Mouse (Mus musculus) neural tube, embryonic 15.5 days (tissue): ENCODE results near the gene Ttll1. TPM values are rescaled to one million over a fixed set of nuclear protein-coding genes. Genes with fewer than 3 reads are reported as not detected.

ENCODE experiments used
- ATAC-seq: fragments of 200-750 bp; cut with Nextera tagmentation; 2 replicates; pipeline ENCODE4 v1.8.0; 2017; ENCODE audit warnings: mild to moderate bottlenecking, moderate TSS enrichment, moderate library complexity; ENCODE audit not compliant: low FRiP score
- H3K27ac ChIP-seq: fragments of 300-500 bp; sonication (generic); replicated peaks from 2 replicates; pipeline ENCODE4 v1.5.1; 2015; ENCODE audit warnings: mild to moderate bottlenecking, inconsistent platforms
- H3K27me3 ChIP-seq: fragments of 300-500 bp; sonication (generic); replicated peaks from 2 replicates; pipeline ENCODE4 v1.6.1; 2015; ENCODE audit warnings: inconsistent platforms
- H3K36me3 ChIP-seq: fragments of 300-500 bp; sonication (generic); 2 replicates; pipeline ENCODE4 v1.6.1; 2015; ENCODE audit warnings: inconsistent platforms
- H3K4me1 ChIP-seq: fragments of 300-500 bp; sonication (generic); 2 replicates; pipeline ENCODE4 v1.6.1; 2015; ENCODE audit warnings: inconsistent platforms
- H3K4me2 ChIP-seq: fragments of 300-500 bp; sonication (generic); 2 replicates; pipeline ENCODE4 v1.6.1; 2015; ENCODE audit warnings: inconsistent platforms, mild to moderate bottlenecking, moderate library complexity
- H3K4me3 ChIP-seq: fragments of 300-500 bp; sonication (generic); replicated peaks from 2 replicates; pipeline ENCODE4 v1.5.1; 2015; ENCODE audit warnings: mild to moderate bottlenecking, inconsistent platforms
- H3K9ac ChIP-seq: fragments of 300-500 bp; sonication (generic); replicated peaks from 2 replicates; pipeline ENCODE4 v1.6.1; 2015; ENCODE audit warnings: mild to moderate bottlenecking, inconsistent platforms
- H3K9me3 ChIP-seq: fragments of 300-500 bp; sonication (generic); replicated peaks from 2 replicates; pipeline ENCODE4 v1.6.1; 2016; ENCODE audit warnings: inconsistent platforms
- WGBS: fragments of 180-500 bp; shearing (Covaris S2); methylation state at CpG from one replicate; pipeline ENCODE4 v1.1.7; 2015; ENCODE audit warnings: mixed read lengths; 5-methylcytosine and 5-hydroxymethylcytosine counted together
- microRNA-seq: library from miRNA; unstranded; fragments of <30 nt; microRNA quantifications from one replicate; pipeline ENCODE4, GENCODE M21; 2017
- polyA plus RNA-seq: library from polyadenylated mRNA; unstranded; fragments of >200 nt; fragmentation: Nextera tagmentation; extraction: Ambion mirVana; gene quantifications from 2 replicates; pipeline ENCODE4 v1.2.1, GENCODE M21; 2015

Gene Ttll1
- polyA plus RNA-seq, 1 experiment from 2014 or later: 112 TPM

GRCm38 (mm10) chr15:83447791-83448544, 62.7 kb downstream of the Ttll1 start:
- Histone ChIP-seq H3K4me2 (no peak overlapping the region), H3K27ac (no peak overlapping the region), H3K36me3 (no peaks in the 10 kb centered on the region), H3K4me1 (peaks cover 27% of the 10 kb centered on the region), H3K9me3 (no peaks in the 10 kb centered on the region), H3K4me3 (no peak overlapping the region), H3K9ac (no peak overlapping the region), H3K27me3 (no peaks in the 10 kb centered on the region)
- 59% methylated on average over 10 of the region's 10 CpGs for whole genome bisulfite sequencing
- ATAC-seq: no peak

DNA sequence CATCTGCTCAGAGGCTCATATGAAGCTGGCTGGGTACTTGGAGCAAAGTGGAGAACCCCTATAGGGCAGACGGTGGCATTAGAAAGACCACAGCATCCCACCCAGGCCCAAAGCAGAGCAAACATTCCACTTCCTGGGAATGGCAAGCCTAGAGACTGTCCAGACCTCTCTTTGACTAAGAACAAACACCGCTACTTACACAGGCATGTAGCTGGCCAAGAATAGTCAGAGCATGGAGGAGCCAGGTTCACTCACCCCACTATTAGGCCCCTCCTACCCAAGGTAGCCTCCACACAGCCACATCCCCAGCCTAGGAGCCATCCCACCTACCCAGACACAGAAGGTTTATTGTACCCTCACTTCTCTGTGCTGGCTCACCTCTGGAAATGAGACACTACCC, 64.8 kb downstream of the Ttll1 start:
- no peak for ATAC-seq
- H3K4me3 ChIP-seq: no peak overlapping the region
- H3K36me3 ChIP-seq: no peaks in the 10 kb centered on the region
- H3K9ac ChIP-seq: no peak overlapping the region
- no peak overlapping the region for H3K27ac ChIP-seq
- H3K9me3 ChIP-seq: no peaks in the 10 kb centered on the region
- 85% methylated on average over 2 of the region's 2 CpGs for WGBS
- no peak overlapping the region for H3K4me2 ChIP-seq
- H3K27me3 ChIP-seq: no peaks in the 10 kb centered on the region
- H3K4me1 ChIP-seq: peaks cover 18% of the 10 kb centered on the region

DNA sequence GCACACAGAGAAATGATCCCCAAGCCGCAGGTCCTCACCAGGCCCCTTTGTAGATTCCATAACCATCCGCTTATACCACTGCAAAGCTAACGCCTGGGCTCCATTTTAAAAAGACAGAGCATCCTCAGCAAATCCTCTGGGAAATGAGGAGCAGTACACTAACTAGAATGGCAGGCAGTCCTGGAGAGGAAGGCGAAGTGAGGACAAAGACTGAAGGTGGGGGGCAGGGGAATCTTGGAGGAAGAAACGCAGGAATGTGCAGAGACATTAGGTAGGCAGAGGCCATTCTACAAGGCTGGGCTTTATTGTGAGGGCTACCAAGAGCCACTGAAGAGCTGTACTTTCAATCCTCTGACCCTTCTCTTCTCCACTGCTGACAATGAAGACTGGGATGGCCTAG, 65.3 kb downstream of the Ttll1 start:
- H3K36me3 ChIP-seq: no peaks in the 10 kb centered on the region
- no peak overlapping the region for H3K27ac ChIP-seq
- H3K9ac ChIP-seq: no peak overlapping the region
- H3K4me2 ChIP-seq: no peak overlapping the region
- H3K4me1 ChIP-seq: peaks cover 18% of the 10 kb centered on the region
- no peak for ATAC-seq
- no peaks in the 10 kb centered on the region for H3K9me3 ChIP-seq
- no peak overlapping the region for H3K4me3 ChIP-seq
- 68% methylated on average over 5 of the region's 5 CpGs for WGBS
- H3K27me3 ChIP-seq: no peaks in the 10 kb centered on the region

DNA sequence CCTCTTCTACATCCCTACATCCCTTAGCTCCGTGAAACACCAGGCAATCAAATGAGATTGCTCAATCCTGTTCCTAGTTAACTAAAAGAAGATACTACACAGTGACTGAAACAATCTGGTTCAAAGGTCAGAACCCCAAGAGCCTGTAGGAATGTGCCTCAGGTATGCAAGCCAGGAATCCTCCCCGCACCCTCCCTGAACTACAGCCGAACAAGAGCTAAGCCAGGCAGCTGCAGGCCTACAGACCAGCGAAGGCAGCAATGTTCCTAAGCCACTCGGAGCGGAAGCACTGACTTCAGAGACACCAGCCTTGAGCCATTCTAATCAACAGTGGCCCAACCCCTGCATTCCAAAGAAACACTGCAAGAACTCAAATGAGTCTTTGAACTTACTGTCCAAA, 66.3 kb downstream of the Ttll1 start:
- 81% methylated on average over 6 of the region's 6 CpGs for WGBS
- no peak overlapping the region for H3K27ac ChIP-seq
- no peak overlapping the region for H3K4me3 ChIP-seq
- peaks cover 18% of the 10 kb centered on the region for H3K4me1 ChIP-seq
- H3K9me3 ChIP-seq: no peaks in the 10 kb centered on the region
- H3K36me3 ChIP-seq: no peaks in the 10 kb centered on the region
- H3K27me3 ChIP-seq: no peaks in the 10 kb centered on the region
- no peak overlapping the region for H3K9ac ChIP-seq
- no peak overlapping the region for H3K4me2 ChIP-seq
- ATAC-seq: no peak

DNA sequence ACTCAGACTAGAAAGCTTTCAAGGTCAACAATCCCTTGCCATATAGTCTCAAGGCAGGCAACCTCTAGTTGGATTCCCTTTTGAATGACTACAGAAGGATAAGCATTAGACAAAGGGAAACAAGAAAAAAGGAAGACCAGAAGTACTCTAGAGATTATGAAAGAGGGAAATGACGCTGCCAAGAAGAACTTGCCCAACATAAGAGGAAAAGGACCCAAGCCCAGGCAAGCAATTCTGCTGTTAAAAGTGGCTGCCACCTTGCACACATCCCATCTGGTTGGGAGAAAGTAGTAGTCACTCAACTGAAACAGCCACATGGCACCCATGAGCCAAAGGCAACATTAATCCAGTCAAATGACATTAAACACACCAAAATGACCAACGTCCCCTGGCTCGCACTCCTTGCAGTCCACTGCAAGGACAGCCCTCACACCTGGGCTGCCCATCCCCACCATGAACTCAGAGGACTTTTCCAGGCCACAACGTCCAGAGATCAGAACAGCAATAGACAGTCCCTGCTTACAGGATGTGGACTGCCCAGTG, 68.1 kb downstream of the Ttll1 start:
- no peak overlapping the region for H3K4me2 ChIP-seq
- H3K9ac ChIP-seq: no peak overlapping the region
- 91% methylated on average over 4 of the region's 4 CpGs for WGBS
- peaks cover 11% of the 10 kb centered on the region for H3K4me1 ChIP-seq
- H3K27ac ChIP-seq: no peak overlapping the region
- no peak for ATAC-seq
- H3K36me3 ChIP-seq: no peaks in the 10 kb centered on the region
- H3K9me3 ChIP-seq: no peaks in the 10 kb centered on the region
- H3K4me3 ChIP-seq: no peak overlapping the region
- H3K27me3 ChIP-seq: no peaks in the 10 kb centered on the region

- no peak for ATAC-seq
- Histone ChIP-seq H3K9ac (no peak overlapping the region), H3K9me3 (no peaks in the 10 kb centered on the region), H3K27ac (no peak overlapping the region), H3K4me2 (no peak overlapping the region), H3K4me3 (no peak overlapping the region), H3K36me3 (no peaks in the 10 kb centered on the region), H3K27me3 (no peaks in the 10 kb centered on the region), H3K4me1 (peaks cover 7% of the 10 kb centered on the region)
- WGBS: 80% methylated on average over 5 of the region's 5 CpGs
Measured at GRCm38 (mm10) chr15:83440726-83441125, 70.0 kb downstream of the Ttll1 start.

- H3K27ac ChIP-seq: no peak overlapping the region
- no peaks in the 10 kb centered on the region for H3K9me3 ChIP-seq
- WGBS: 74% methylated on average over 9 of the region's 9 CpGs
- no peaks in the 10 kb centered on the region for H3K36me3 ChIP-seq
- no peak overlapping the region for H3K4me2 ChIP-seq
- H3K27me3 ChIP-seq: no peaks in the 10 kb centered on the region
- ATAC-seq: no peak
- no peak overlapping the region for H3K9ac ChIP-seq
- H3K4me1 ChIP-seq: 0 out of 2 replicates have a peak, but pooled peaks cover 3% of the 10 kb centered on the region
- H3K4me3 ChIP-seq: no peak overlapping the region
Measured at GRCm38 (mm10) chr15:83436541-83436940, 74.2 kb downstream of the Ttll1 start.

GRCm38 (mm10) chr15:83435324-83436090, 75.2 kb downstream of the Ttll1 start:
- Histone ChIP-seq H3K36me3 (no peaks in the 10 kb centered on the region), H3K27ac (no peak overlapping the region), H3K4me1 (0 out of 2 replicates have a peak, but pooled peaks cover 3% of the 10 kb centered on the region), H3K9me3 (no peaks in the 10 kb centered on the region), H3K27me3 (no peaks in the 10 kb centered on the region), H3K4me3 (no peak overlapping the region), H3K4me2 (no peak overlapping the region), H3K9ac (no peak overlapping the region)
- no peak for ATAC-seq
- WGBS: 80% methylated on average over 8 of the region's 8 CpGs

- H3K27ac ChIP-seq: no peak overlapping the region
- no peaks in the 10 kb centered on the region for H3K27me3 ChIP-seq
- H3K4me1 ChIP-seq: 0 out of 2 replicates have a peak, but pooled peaks cover 3% of the 10 kb centered on the region
- H3K9ac ChIP-seq: no peak overlapping the region
- H3K4me3 ChIP-seq: no peak overlapping the region
- H3K36me3 ChIP-seq: no peaks in the 10 kb centered on the region
- H3K9me3 ChIP-seq: no peaks in the 10 kb centered on the region
- no peak for ATAC-seq
- H3K4me2 ChIP-seq: no peak overlapping the region
- WGBS: 78% methylated on average over 4 of the region's 4 CpGs
Measured at GRCm38 (mm10) chr15:83434692-83435091, 76.0 kb downstream of the Ttll1 start.

Small RNA genes lying within 50 kb of the gene (microRNA-seq; reads per million reads assigned to microRNA genes)
- not detected for gene Gm24575

Other genes starting within 250 kb of the Ttll1 start
- gene Arfgap3, start 160.6 kb downstream of the Ttll1 start, polyA plus RNA-seq: 37.0 and 39.6 TPM in 2 replicates
- gene Pacsin2, start 46.3 kb downstream of the Ttll1 start, polyA plus RNA-seq: 25.2 and 39.3 TPM in 2 replicates
- 0.75 and 1.2 TPM in 2 replicates for gene Bik, start 16.0 kb upstream of the Ttll1 start, polyA plus RNA-seq
- gene Tspo, start 52.7 kb upstream of the Ttll1 start, polyA plus RNA-seq: 9.6 and 30.0 TPM in 2 replicates
- 31.4 and 36.6 TPM in 2 replicates for gene Mcat, start 52.9 kb upstream of the Ttll1 start, polyA plus RNA-seq
- gene Ttll12, start 84.3 kb upstream of the Ttll1 start, polyA plus RNA-seq: 37.3 and 42.0 TPM in 2 replicates
- gene Scube1, start 214.1 kb upstream of the Ttll1 start, polyA plus RNA-seq: 9.1 and 10.4 TPM in 2 replicates